Mouse (Mus musculus) CH12.LX (cell line): Measurements from ENCODE around the gene Ddah1. TPM values are rescaled to one million over a fixed set of nuclear protein-coding genes. Genes with fewer than 3 reads are reported as not detected.

ENCODE experiments used
- DNase-seq: peaks from one replicate; pipeline ENCODE4 v3.0.0-alpha.2; 2013; ENCODE audit errors: extremely low read depth
- H3K27ac ChIP-seq: 2 replicates; pipeline ENCODE4 v1.5.1; 2012; ENCODE audit warnings: low read depth, mild to moderate bottlenecking, control low read depth, moderate library complexity; ENCODE audit not compliant: insufficient read depth
- H3K27me3 ChIP-seq: replicated peaks from 2 replicates; pipeline ENCODE3; 2012; ENCODE audit warnings: inconsistent platforms
- H3K36me3 ChIP-seq, 2 experiments: replicated peaks in 1 of 2; 2 replicates each; pipeline versions ENCODE3 to v1.6.1; 2012; ENCODE audit warnings: inconsistent platforms in 1 of 2, low read length in 1 of 2, mild to moderate bottlenecking in 1 of 2, mixed read lengths in 1 of 2, moderate library complexity in 1 of 2; ENCODE audit not compliant: control insufficient read depth in 1 of 2, insufficient read depth in 1 of 2
- H3K4me1 ChIP-seq, 2 experiments: 2 replicates each; pipeline ENCODE4 v1.6.1; 2012; ENCODE audit warnings: inconsistent platforms in 1 of 2, moderate library complexity in 1 of 2; ENCODE audit not compliant: insufficient read depth in 2 of 2, control insufficient read depth in 1 of 2
- H3K4me2 ChIP-seq: 2 replicates; pipeline ENCODE4 v1.6.1; 2012; ENCODE audit warnings: low read depth, mild to moderate bottlenecking, control low read depth; ENCODE audit not compliant: poor library complexity, insufficient read depth, severe bottlenecking
- H3K4me3 ChIP-seq, 3 experiments: fragments of 150-350 bp in 1 of 3; sonication (generic) in 1 of 3; replicated peaks in 1 of 3; 2 replicates each; pipeline versions ENCODE3 to v1.5.1; 2011 to 2012; ENCODE audit warnings: low read depth in 2 of 3, low read length in 2 of 3, mild to moderate bottlenecking in 2 of 3, moderate library complexity in 2 of 3, control low read depth in 1 of 3, improper control_type of control experiment in 1 of 3, inconsistent platforms in 1 of 3, mixed read lengths in 1 of 3; ENCODE audit not compliant: poor library complexity in 1 of 3
- H3K79me2 ChIP-seq: replicated peaks from 2 replicates; pipeline ENCODE4 v1.6.1; 2012; ENCODE audit warnings: mild to moderate bottlenecking, moderate library complexity; ENCODE audit not compliant: control insufficient read depth, poor library complexity, insufficient read depth, severe bottlenecking; ENCODE audit errors: extremely low read depth
- H3K9ac ChIP-seq: 2 replicates; pipeline ENCODE4 v1.6.1; 2012; ENCODE audit warnings: low read depth, mild to moderate bottlenecking, control low read depth, moderate library complexity; ENCODE audit not compliant: insufficient read depth
- H3K9me3 ChIP-seq: replicated peaks from 2 replicates; pipeline ENCODE3; 2012; ENCODE audit warnings: low read length, inconsistent platforms, mixed read lengths
- BHLHE40 ChIP-seq: IDR thresholded peaks from 2 replicates; pipeline ENCODE4 v1.6.1; 2011; ENCODE audit warnings: mild to moderate bottlenecking, low read depth, low read length, improper control_type of control experiment
- CHD1 ChIP-seq: IDR thresholded peaks from 2 replicates; pipeline ENCODE4 v1.6.1; 2012; ENCODE audit warnings: low read depth, low read length, improper control_type of control experiment, inconsistent platforms
- E2F4 ChIP-seq: IDR thresholded peaks from 2 replicates; pipeline ENCODE4 v1.6.1; 2011; ENCODE audit warnings: low read depth, low read length, improper control_type of control experiment; ENCODE audit not compliant: insufficient replicate concordance
- GABPA ChIP-seq: IDR thresholded peaks from 2 replicates; pipeline ENCODE4 v1.6.1; 2012; ENCODE audit warnings: low read depth, low read length, improper control_type of control experiment, inconsistent platforms; ENCODE audit not compliant: insufficient replicate concordance
- HCFC1 ChIP-seq: IDR thresholded peaks from 2 replicates; pipeline ENCODE4 v1.6.1; 2012; ENCODE audit warnings: low read depth, mild to moderate bottlenecking, inconsistent platforms, low read length, improper control_type of control experiment
- IRF4 ChIP-seq: IDR thresholded peaks from 2 replicates; pipeline ENCODE4 v1.6.1; 2014; ENCODE audit warnings: low read depth, mild to moderate bottlenecking, inconsistent platforms, low read length, improper control_type of control experiment
- JUN ChIP-seq: IDR thresholded peaks from 2 replicates; pipeline ENCODE4 v1.6.1; 2011; ENCODE audit warnings: low read depth, mild to moderate bottlenecking, low read length, improper control_type of control experiment, moderate library complexity; ENCODE audit not compliant: insufficient read depth
- MAFK ChIP-seq: IDR thresholded peaks from 2 replicates; pipeline ENCODE4 v1.6.1; 2011; ENCODE audit warnings: low read length, improper control_type of control experiment; ENCODE audit not compliant: insufficient replicate concordance
- MAX ChIP-seq: IDR thresholded peaks from 2 replicates; pipeline ENCODE4 v1.6.1; 2011; ENCODE audit warnings: low read length, improper control_type of control experiment
- MAZ ChIP-seq: IDR thresholded peaks from 2 replicates; pipeline ENCODE4 v1.6.1; 2012; ENCODE audit warnings: low read depth, mild to moderate bottlenecking, inconsistent platforms, low read length, improper control_type of control experiment, moderate library complexity
- MEF2A ChIP-seq: IDR thresholded peaks from 2 replicates; pipeline ENCODE4 v1.6.1; 2014; ENCODE audit warnings: low read depth, mild to moderate bottlenecking, inconsistent platforms, low read length, improper control_type of control experiment, borderline replicate concordance
- MXI1 ChIP-seq: IDR thresholded peaks from 2 replicates; pipeline ENCODE4 v1.6.1; 2011; ENCODE audit warnings: mild to moderate bottlenecking, low read depth, low read length, improper control_type of control experiment
- NELFE ChIP-seq: IDR thresholded peaks from 2 replicates; pipeline ENCODE4 v1.6.1; 2011; ENCODE audit warnings: low read depth, low read length, improper control_type of control experiment
- NRF1 ChIP-seq: IDR thresholded peaks from 2 replicates; pipeline ENCODE4 v1.6.1; 2014; ENCODE audit warnings: low read depth, mild to moderate bottlenecking, inconsistent platforms, low read length, improper control_type of control experiment, moderate library complexity
- POLR2AphosphoS2 ChIP-seq: IDR thresholded peaks from 2 replicates; pipeline ENCODE4 v1.6.1; 2011; ENCODE audit warnings: low read depth, low read length, improper control_type of control experiment
- SIN3A ChIP-seq: IDR thresholded peaks from 2 replicates; pipeline ENCODE4 v1.6.1; 2012; ENCODE audit warnings: low read length, improper control_type of control experiment, inconsistent platforms
- SMC3 ChIP-seq: IDR thresholded peaks from 2 replicates; pipeline ENCODE4 v1.6.1; 2011; ENCODE audit warnings: low read depth, low read length, improper control_type of control experiment
- TBP ChIP-seq: conservative IDR thresholded peaks from 2 replicates; pipeline ENCODE4 v1.6.1; 2011; ENCODE audit warnings: low read depth, low read length, improper control_type of control experiment
- TCF12 ChIP-seq: IDR thresholded peaks from 2 replicates; pipeline ENCODE4 v1.6.1; 2014; ENCODE audit warnings: low read depth, mild to moderate bottlenecking, inconsistent platforms, low read length, improper control_type of control experiment
- USF2 ChIP-seq: conservative IDR thresholded peaks from 2 replicates; pipeline ENCODE4 v1.6.1; 2011; ENCODE audit warnings: low read depth, low read length, improper control_type of control experiment
- ZC3H11A ChIP-seq: IDR thresholded peaks from 2 replicates; pipeline ENCODE4 v1.6.1; 2012; ENCODE audit warnings: low read depth, mild to moderate bottlenecking, inconsistent platforms, low read length, improper control_type of control experiment
- ZKSCAN1 ChIP-seq: IDR thresholded peaks from 2 replicates; pipeline ENCODE4 v1.6.1; 2012; ENCODE audit warnings: low read depth, inconsistent platforms, low read length, improper control_type of control experiment, borderline replicate concordance
- ZNF384 ChIP-seq: IDR thresholded peaks from 2 replicates; pipeline ENCODE4 v1.6.1; 2012; ENCODE audit warnings: low read depth, low read length, improper control_type of control experiment, inconsistent platforms
- dilution Hi-C: fragments of 300-500 bp; cut with MboI; formaldehyde crosslinking; loops from 2 replicates; pipeline ENCODE4 v1.14.3; 2020; ENCODE audit warnings: low sequenced_read_pairs; ENCODE audit not compliant: extremely low pct_unique_long_range_greater_than_20kb, extremely low pct_ligation_motif_present
- in situ Hi-C: fragments of 300-500 bp; cut with MboI; formaldehyde crosslinking; loops from 3 replicates; pipeline ENCODE4 v1.14.3; 2019; ENCODE audit warnings: low sequenced_read_pairs, low pct_ligation_motif_present, low pct_unique_long_range_greater_than_20kb, mixed read lengths
- polyA plus RNA-seq: library from polyadenylated mRNA; unstranded; fragments of >175 nt; gene quantifications from 2 replicates; pipeline ENCODE4 v1.2.1, GENCODE M21; 2012; ENCODE audit warnings: low read depth; ENCODE audit not compliant: insufficient read length
- total RNA-seq, 2 experiments: library from RNA; depleted of rRNA; stranded (reverse); fragments of 300-350 nt in 1 of 2; fragments of >200 nt in 1 of 2; gene quantifications; 2 replicates each; pipeline ENCODE4 v1.2.3; 2012 to 2014

Ddah1 gene
- total and polyA plus RNA-seq, 3 experiments = not detected

DNA sequence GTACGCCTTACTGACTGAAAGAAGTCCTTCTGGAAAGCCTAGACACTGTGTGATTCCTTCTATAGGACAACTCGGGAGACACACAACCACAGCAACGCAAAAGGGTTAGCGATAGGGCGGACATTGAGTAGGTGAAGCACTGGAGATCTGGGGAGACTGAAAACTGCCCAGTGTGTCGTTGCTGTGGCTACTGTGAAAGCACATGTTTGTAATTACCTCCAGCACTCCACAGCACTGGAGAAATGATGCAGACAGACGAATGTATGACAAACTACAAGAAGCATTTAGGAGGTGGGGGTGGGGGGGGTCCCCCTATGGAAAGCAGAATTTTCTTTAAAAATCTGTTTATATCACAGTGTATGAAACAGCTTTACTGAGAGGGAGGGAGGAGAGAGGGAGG is 37.4 kb downstream of the Ddah1 start:
- Histone ChIP-seq H3K36me3 (no peaks in the 10 kb centered on the region), H3K4me3 (no peak overlapping the region), H3K4me2 (no peak overlapping the region), H3K79me2 (no peaks in the 10 kb centered on the region), H3K9ac (no peak overlapping the region), H3K9me3 (peaks cover 3% of the 10 kb centered on the region), H3K27me3 (no peaks in the 10 kb centered on the region), H3K27ac (no peak overlapping the region), H3K4me1 (no peaks in the 10 kb centered on the region; a peak in 1 of 4 replicates)
- dilution Hi-C loops (no loop called here), in situ Hi-C loops (no loop called here)
- no peak for DNase-seq
- TF ChIP-seq USF2 = no peak
- no peak for TF ChIP-seq GABPA
- no peak for TF ChIP-seq ZC3H11A
- TF ChIP-seq POLR2AphosphoS2 = no peak
- no peak for TF ChIP-seq MAZ
- no peak for TF ChIP-seq TCF12
- no peak for TF ChIP-seq ZNF384
- TF ChIP-seq SMC3 = no peak
- no peak for TF ChIP-seq TBP
- no peak for TF ChIP-seq ZKSCAN1
- TF ChIP-seq E2F4 = no peak
- no peak for TF ChIP-seq JUN
- TF ChIP-seq MEF2A = no peak
- no peak for TF ChIP-seq BHLHE40
- TF ChIP-seq MXI1 = no peak
- no peak for TF ChIP-seq HCFC1
- no peak for TF ChIP-seq NELFE

DNA sequence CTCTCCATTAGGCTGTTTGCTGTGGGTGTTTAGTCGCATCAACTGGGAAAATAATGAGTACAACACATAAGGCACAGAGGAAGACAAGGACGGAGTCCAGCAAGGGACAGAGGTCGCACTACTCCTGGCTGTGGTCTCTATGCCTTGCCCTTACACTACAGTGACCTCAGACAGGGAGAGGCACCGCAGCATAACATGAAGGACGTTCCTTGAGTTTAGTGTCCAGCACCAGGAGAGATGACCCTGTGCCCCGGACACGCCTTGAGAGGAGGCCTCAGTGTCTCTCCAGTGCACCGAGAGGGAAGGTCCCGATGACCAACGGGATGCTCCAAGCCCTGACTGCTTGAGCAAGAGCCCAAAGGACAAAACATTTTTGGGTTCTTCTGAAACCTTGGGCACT is 39.6 kb downstream of the Ddah1 start:
- TF ChIP-seq SMC3 (no peak), NELFE (no peak), CHD1 (no peak), MAFK (no peak), GABPA (no peak), HCFC1 (no peak), IRF4 (no peak), MAX (no peak), SIN3A (no peak), NRF1 (no peak)
- dilution Hi-C loops = no loop called here
- no peak for DNase-seq
- Histone ChIP-seq H3K79me2 (no peaks in the 10 kb centered on the region), H3K27me3 (no peaks in the 10 kb centered on the region), H3K9ac (no peak overlapping the region), H3K4me1 (no peaks in the 10 kb centered on the region; a peak in 1 of 4 replicates), H3K9me3 (peaks cover 3% of the 10 kb centered on the region), H3K36me3 (no peaks in the 10 kb centered on the region), H3K27ac (no peak overlapping the region), H3K4me3 (no peak overlapping the region), H3K4me2 (no peak overlapping the region)
- in situ Hi-C loops = no loop called here
